Mouse (Mus musculus) hindbrain, embryonic 11.5 days (tissue): ENCODE results near the gene Ttc28. TPM values are rescaled to one million over a fixed set of nuclear protein-coding genes. Genes with fewer than 3 reads are reported as not detected.
A peak's percentile ranks its signal among the peaks of the same experiment; 100 is the strongest.

ENCODE experiments used
- ATAC-seq: fragments of 200-750 bp; cut with Nextera tagmentation; 2 replicates; pipeline ENCODE4 v1.8.0; 2017; ENCODE audit warnings: mild to moderate bottlenecking, moderate TSS enrichment, moderate library complexity; ENCODE audit not compliant: low FRiP score
- DNase-seq: peaks from one replicate; pipeline ENCODE4 v3.0.0-alpha.2; 2015; ENCODE audit warnings: low spot score
- H3K27ac ChIP-seq: fragments of 300-500 bp; sonication (generic); 2 replicates; pipeline ENCODE4 v1.5.1; 2014; ENCODE audit warnings: mild to moderate bottlenecking, low read depth, low read length
- H3K27me3 ChIP-seq: fragments of 300-500 bp; sonication (generic); 2 replicates; pipeline ENCODE4 v1.6.1; 2014; ENCODE audit warnings: mild to moderate bottlenecking, low read length, moderate library complexity, mixed read lengths; ENCODE audit not compliant: control insufficient read depth, insufficient read depth
- H3K36me3 ChIP-seq: fragments of 300-500 bp; sonication (generic); 2 replicates; pipeline ENCODE4 v1.6.1; 2014; ENCODE audit warnings: mild to moderate bottlenecking, low read length, moderate library complexity, mixed read lengths; ENCODE audit not compliant: control insufficient read depth, insufficient read depth
- H3K4me1 ChIP-seq: fragments of 300-500 bp; sonication (generic); replicated peaks from 2 replicates; pipeline ENCODE4 v1.6.1; 2014; ENCODE audit warnings: low read length, mixed read lengths; ENCODE audit not compliant: control insufficient read depth, insufficient read depth
- H3K4me2 ChIP-seq: fragments of 300-500 bp; sonication (generic); replicated peaks from 2 replicates; pipeline ENCODE4 v1.6.1; 2014; ENCODE audit warnings: mild to moderate bottlenecking, low read depth, low read length
- H3K4me3 ChIP-seq: fragments of 300-500 bp; sonication (generic); 2 replicates; pipeline ENCODE4 v1.5.1; 2014; ENCODE audit warnings: low read depth, low read length
- H3K9ac ChIP-seq: fragments of 300-500 bp; sonication (generic); 2 replicates; pipeline ENCODE4 v1.6.1; 2014; ENCODE audit warnings: low read depth, low read length
- H3K9me3 ChIP-seq: fragments of 300-500 bp; sonication (generic); 2 replicates; pipeline ENCODE4 v1.6.1; 2016; ENCODE audit warnings: low read length; ENCODE audit not compliant: control insufficient read depth
- WGBS: fragments of 180-500 bp; shearing (Covaris S2); extraction: QIAGEN DNeasy Blood & Tissue Kit; methylation state at CpG from one replicate; pipeline ENCODE4 v1.1.7; 2014; 5-methylcytosine and 5-hydroxymethylcytosine counted together
- polyA plus RNA-seq: library from polyadenylated mRNA; unstranded; fragments of >200 nt; fragmentation: Nextera tagmentation; extraction: Ambion mirVana; gene quantifications from 2 replicates; pipeline ENCODE4 v1.2.1, GENCODE M21; 2014

Gene Ttc28
- polyA plus RNA-seq, 1 experiment from 2014 or later: 15.6 TPM

GRCm38 (mm10) chr5:111207924-111208659 is 328.5 kb downstream of the Ttc28 start:
- ATAC-seq (peak; percentile 51; the same call in 1 of the 2 replicates), DNase-seq (peak; percentile 58)
- H3K4me2 ChIP-seq: no peak overlapping the region
- no peaks in the 10 kb centered on the region for H3K9me3 ChIP-seq
- no peak overlapping the region for H3K4me3 ChIP-seq
- no peaks in the 10 kb centered on the region for H3K36me3 ChIP-seq
- H3K4me1 ChIP-seq: peaks cover 9% of the 10 kb centered on the region; the same call in 1 of the 2 replicates
- H3K27me3 ChIP-seq: peaks cover 2% of the 10 kb centered on the region; the same call in 1 of the 2 replicates
- H3K9ac ChIP-seq: no peak overlapping the region
- peak overlapping the region; percentile 42; the same call in 1 of the 2 replicates for H3K27ac ChIP-seq
- WGBS: 51% methylated on average over 8 of the region's 8 CpGs

DNA sequence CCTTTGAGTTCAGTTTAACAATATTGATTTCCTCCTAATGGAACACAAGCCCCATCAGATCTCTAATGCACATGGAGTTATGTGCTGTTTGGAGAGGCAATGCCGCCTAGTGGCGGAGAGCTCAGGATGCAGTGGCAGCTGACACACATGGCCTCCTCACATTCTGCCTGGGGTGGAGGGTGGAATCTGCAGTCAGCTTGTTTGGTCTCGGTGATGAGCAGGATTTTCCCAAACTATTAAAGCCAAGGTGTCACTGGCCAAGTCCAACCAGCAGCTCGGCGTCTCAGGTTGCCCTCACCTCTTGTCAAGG is 329.0 kb downstream of the Ttc28 start:
- Histone ChIP-seq H3K36me3 (no peaks in the 10 kb centered on the region), H3K27ac (no peak overlapping the region), H3K4me3 (no peak overlapping the region), H3K9ac (no peak overlapping the region), H3K27me3 (peaks cover 2% of the 10 kb centered on the region; the same call in 1 of the 2 replicates), H3K4me1 (peaks cover 9% of the 10 kb centered on the region; the same call in 1 of the 2 replicates), H3K9me3 (no peaks in the 10 kb centered on the region), H3K4me2 (no peak overlapping the region)
- WGBS: 40% methylated on average over 5 of the region's 5 CpGs
- DNase-seq (peak; percentile 67), ATAC-seq (peak; percentile 60; the same call in 1 of the 2 replicates)

GRCm38 (mm10) chr5:111213935-111214450 is 334.4 kb downstream of the Ttc28 start:
- Histone ChIP-seq H3K4me3 (no peak overlapping the region), H3K4me2 (no peak overlapping the region), H3K36me3 (no peaks in the 10 kb centered on the region), H3K27me3 (peaks cover 14% of the 10 kb centered on the region), H3K9ac (no peak overlapping the region), H3K4me1 (peaks cover 13% of the 10 kb centered on the region), H3K9me3 (no peaks in the 10 kb centered on the region), H3K27ac (0 out of 2 replicates have a peak overlapping the region, but pooled peaks have one; percentile 27)
- DNase-seq (no peak), ATAC-seq (no peak)
- WGBS: 66% methylated on average over 8 of the region's 8 CpGs

DNA sequence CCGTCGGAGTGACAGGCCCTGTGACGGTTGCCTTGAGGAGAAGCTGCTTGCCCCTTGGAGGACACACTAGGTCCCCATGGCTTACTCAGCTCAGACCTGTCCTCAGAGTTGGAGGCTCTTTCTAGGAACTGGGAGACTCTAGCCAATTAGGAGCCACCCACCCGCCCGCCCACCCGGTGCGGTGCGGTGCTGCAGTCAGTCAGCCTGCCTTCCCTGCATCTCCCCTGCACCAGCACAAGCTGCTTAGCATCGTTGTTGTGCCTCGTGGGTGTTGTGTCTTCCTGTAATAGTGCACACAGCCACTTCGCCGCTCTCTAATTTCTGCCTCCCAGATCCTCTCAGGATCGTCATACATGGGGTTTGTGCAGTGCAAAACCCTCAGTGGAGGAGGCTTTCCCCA is 335.3 kb downstream of the Ttc28 start:
- H3K9me3 ChIP-seq: no peaks in the 10 kb centered on the region
- H3K4me1 ChIP-seq: peaks cover 17% of the 10 kb centered on the region
- H3K27ac ChIP-seq: no peak overlapping the region
- H3K9ac ChIP-seq: no peak overlapping the region
- no peak overlapping the region for H3K4me3 ChIP-seq
- H3K27me3 ChIP-seq: peaks cover 11% of the 10 kb centered on the region
- no peak for DNase-seq
- H3K36me3 ChIP-seq: no peaks in the 10 kb centered on the region
- no peak overlapping the region for H3K4me2 ChIP-seq
- ATAC-seq: no peak
- WGBS: 56% methylated on average over 11 of the region's 13 CpGs

- H3K4me2 ChIP-seq: no peak overlapping the region
- H3K4me3 ChIP-seq: no peak overlapping the region
- WGBS: 73% methylated on average over 11 of the region's 11 CpGs
- peaks cover 11% of the 10 kb centered on the region for H3K27me3 ChIP-seq
- H3K9me3 ChIP-seq: no peaks in the 10 kb centered on the region
- H3K27ac ChIP-seq: no peak overlapping the region
- no peak for ATAC-seq
- no peaks in the 10 kb centered on the region for H3K36me3 ChIP-seq
- peaks cover 24% of the 10 kb centered on the region for H3K4me1 ChIP-seq
- H3K9ac ChIP-seq: no peak overlapping the region
- DNase-seq: no peak
Observed at GRCm38 (mm10) chr5:111215722-111216121, 336.1 kb downstream of the Ttc28 start.

DNA sequence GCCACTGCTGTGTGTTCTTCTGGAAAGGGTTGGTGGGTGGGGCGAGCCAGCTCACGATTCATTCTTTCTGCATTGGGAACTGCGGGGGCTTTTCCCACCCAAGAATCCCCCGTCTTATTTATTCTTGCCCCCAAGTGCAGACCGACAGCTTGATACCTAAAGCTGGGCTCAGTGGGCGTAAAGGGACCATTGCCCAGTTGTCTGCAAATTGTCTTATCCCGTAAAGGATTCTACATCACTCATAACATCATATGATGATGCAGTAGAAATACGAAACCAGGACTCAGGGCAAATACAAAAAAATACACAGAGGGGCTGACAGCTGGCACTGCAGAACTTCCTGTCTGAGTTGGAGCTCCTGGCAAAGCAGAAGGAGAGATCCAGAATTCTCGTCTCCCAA is 336.6 kb downstream of the Ttc28 start:
- H3K4me3 ChIP-seq: no peak overlapping the region
- no peak overlapping the region for H3K4me2 ChIP-seq
- H3K9me3 ChIP-seq: no peaks in the 10 kb centered on the region
- no peak overlapping the region for H3K27ac ChIP-seq
- 79% methylated on average over 9 of the region's 9 CpGs for WGBS
- DNase-seq: no peak
- H3K4me1 ChIP-seq: peaks cover 26% of the 10 kb centered on the region
- no peaks in the 10 kb centered on the region for H3K36me3 ChIP-seq
- no peak for ATAC-seq
- H3K9ac ChIP-seq: no peak overlapping the region
- H3K27me3 ChIP-seq: peaks cover 11% of the 10 kb centered on the region

DNA sequence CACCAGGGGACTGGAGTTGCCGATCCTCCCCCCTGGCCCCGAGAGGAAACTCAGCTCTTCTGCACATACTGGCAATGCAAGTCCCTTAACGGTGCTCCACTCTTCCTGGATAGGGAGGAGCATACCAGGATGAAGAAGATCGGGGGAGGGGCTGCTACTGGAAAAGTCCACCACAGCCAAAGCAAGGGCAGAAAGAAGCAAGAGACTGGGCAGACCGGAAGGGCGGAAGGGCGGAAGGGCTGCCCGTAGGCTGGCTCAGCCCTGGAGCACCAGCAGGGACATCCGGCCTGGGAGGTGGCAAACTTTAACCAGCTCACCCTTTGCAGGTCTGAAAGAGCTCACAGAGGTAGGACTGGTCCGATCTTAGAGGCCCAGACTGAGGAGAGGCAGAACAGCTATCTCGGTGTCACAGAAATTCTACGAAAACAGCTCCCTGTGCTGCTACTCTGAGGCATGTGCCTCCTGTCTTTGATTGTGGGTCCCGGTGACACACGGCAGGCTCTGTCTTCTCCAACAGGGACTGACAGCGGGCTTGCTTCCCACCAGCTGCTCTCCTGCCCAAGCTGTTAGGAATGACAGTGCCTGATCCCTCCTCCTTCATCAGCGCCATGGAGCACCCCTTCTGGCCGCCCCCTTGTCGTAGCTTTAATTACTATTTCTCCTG is 338.0 kb downstream of the Ttc28 start:
- Histone ChIP-seq H3K9me3 (no peaks in the 10 kb centered on the region), H3K27ac (peak overlapping the region; percentile 19), H3K4me2 (no peak overlapping the region), H3K27me3 (peaks cover 11% of the 10 kb centered on the region), H3K9ac (no peak overlapping the region), H3K4me1 (peaks cover 34% of the 10 kb centered on the region), H3K4me3 (no peak overlapping the region), H3K36me3 (no peaks in the 10 kb centered on the region)
- no peak for ATAC-seq
- WGBS: 68% methylated on average over 18 of the region's 18 CpGs
- DNase-seq: no peak

DNA sequence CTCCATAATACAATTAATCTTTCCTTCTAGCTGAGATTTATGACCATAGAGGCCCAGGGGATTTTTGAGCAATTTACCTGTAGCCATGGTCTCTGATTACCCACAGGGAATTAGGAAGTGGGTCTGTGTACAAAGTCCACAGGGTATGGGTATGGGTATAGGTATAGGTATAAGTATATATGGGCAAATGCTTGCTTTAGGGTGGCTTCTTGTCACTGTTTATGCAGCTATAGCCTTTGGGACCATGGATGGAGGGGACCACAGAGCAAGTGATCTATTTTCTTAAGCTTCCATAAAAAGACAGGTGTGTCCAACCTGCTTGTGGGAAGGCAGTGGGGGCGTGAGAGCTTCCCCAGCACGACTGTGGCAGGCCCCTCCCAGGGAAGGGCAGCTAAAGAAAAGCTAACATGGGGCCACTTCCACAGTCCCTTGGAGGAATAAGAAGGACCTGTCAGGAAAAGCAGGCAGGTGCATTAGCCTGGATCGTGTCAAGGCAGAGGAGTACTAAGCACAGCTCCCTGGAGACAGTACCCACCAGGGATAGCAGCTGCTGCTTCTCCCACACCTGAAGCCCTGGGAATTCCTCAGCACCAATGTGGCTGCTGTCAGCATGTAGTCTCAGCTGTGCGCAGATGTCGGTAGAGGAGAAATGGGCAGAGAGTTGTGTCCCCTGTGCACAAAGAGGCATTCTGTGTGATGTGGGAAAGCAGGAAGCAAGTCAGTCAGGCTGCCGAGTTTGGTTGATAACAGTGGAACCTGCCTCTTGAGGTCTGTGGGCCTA is 338.7 kb downstream of the Ttc28 start:
- DNase-seq (no peak), ATAC-seq (no peak)
- no peak overlapping the region for H3K4me2 ChIP-seq
- WGBS: 63% methylated on average over 6 of the region's 6 CpGs
- H3K4me1 ChIP-seq: peaks cover 34% of the 10 kb centered on the region
- no peak overlapping the region for H3K9ac ChIP-seq
- peak overlapping the region; percentile 19; the same call in 1 of the 2 replicates for H3K27ac ChIP-seq
- H3K9me3 ChIP-seq: no peaks in the 10 kb centered on the region
- peaks cover 11% of the 10 kb centered on the region for H3K27me3 ChIP-seq
- no peaks in the 10 kb centered on the region for H3K36me3 ChIP-seq
- H3K4me3 ChIP-seq: no peak overlapping the region
